Mouse (Mus musculus) stomach, adult 2 months (tissue): Measurements from ENCODE around the gene Klhl25. TPM values are rescaled to one million over a fixed set of nuclear protein-coding genes. Genes with fewer than 3 reads are reported as not detected.

Experiments used
- polyA plus RNA-seq: library from polyadenylated mRNA; depleted of rRNA; stranded (reverse); fragments of >200 nt; gene quantifications from 2 replicates; pipeline ENCODE4 v1.2.3, GENCODE M21; 2012; rRNA removed

Gene Klhl25
- 7.2 and 8.6 TPM in 2 replicates for polyA plus RNA-seq

GRCm38 (mm10) chr7:75848115-75848775, at the start of gene Klhl25:
Klhl25 (plus strand) TSS chr7:75848310.

